8 mouse cellular contexts compared by ENCODE assay signal in genomic region chr16:17069511-17070443, GRCm38 (mm10). TPM values are rescaled to one million over a fixed set of nuclear protein-coding genes. Genes with fewer than 3 reads are reported as not detected.
DNase-seq lines count a peak whose midpoint lies in the region; ATAC-seq and TF ChIP-seq lines count a peak whose summit lies in the region.

Ypel1 (plus strand) TSS chr16:17069696.

- H3K27ac ChIP-seq in embryonic facial prominence, embryonic 14.5 days (replicated peaks; ENCODE audit: low read depth, low read length) = peak within 1 kb of the TSS; percentile 87
- H3K27ac ChIP-seq in heart, embryonic 10.5 days = peak within 1 kb of the TSS; percentile 95
- peak within 1 kb of the TSS; percentile 89 for H3K27ac ChIP-seq in kidney, embryonic 14.5 days (ENCODE audit: low read depth, low read length)
- no peak within 1 kb of the TSS for H3K27ac ChIP-seq in liver, adult 2 months (replicated peaks; ENCODE audit: insufficient read depth, low read depth, low read length)

- H3K4me1 ChIP-seq in embryonic facial prominence, embryonic 14.5 days (ENCODE audit: control insufficient read depth, insufficient read depth, low read length) = no peaks in the 10 kb centered on the region
- H3K4me1 ChIP-seq in heart, embryonic 10.5 days = peaks cover 9% of the 10 kb centered on the region; the same call in 1 of the 2 replicates
- peaks cover 5% of the 10 kb centered on the region for H3K4me1 ChIP-seq in kidney, embryonic 14.5 days (ENCODE audit: control insufficient read depth, insufficient read depth, low read length)
- no peaks in the 10 kb centered on the region for H3K4me1 ChIP-seq in liver, adult 2 months (ENCODE audit: control insufficient read depth, insufficient read depth, low read length)

- 0 out of 2 replicates have a peak, but pooled peaks have one; percentile 46 for TF ChIP-seq POLR2A in liver, adult 2 months (IDR thresholded peaks at IDR 0.05; ENCODE audit: extremely low read depth, insufficient read depth, low read length)
- TF ChIP-seq POLR2A in myocyte (IDR thresholded peaks at IDR 0.05; ENCODE audit: insufficient read length, low read depth) = peak; percentile 73

- TF ChIP-seq CTCF in liver, adult 2 months (IDR thresholded peaks at IDR 0.05; ENCODE audit: low read depth, low read length) = no peak

- DNase-seq in A20 (ENCODE audit: low read depth, low spot score) = peak; percentile 84
- peak; percentile 79 to 81 for DNase-seq in adrenal gland, postnatal 4 days (ENCODE audit: low spot score in 2 of 2)
- peak; percentile 94 for DNase-seq in embryonic facial prominence, embryonic 14.5 days (ENCODE audit: low spot score)
- peak; percentile 92 for DNase-seq in heart, embryonic 10.5 days (ENCODE audit: low spot score)
- DNase-seq in liver, adult 2 months (ENCODE audit: extremely low read depth, low read depth, low spot score) = peak; percentile 48
- peak; percentile 72 to 85 for DNase-seq in spleen, postnatal 4 days (ENCODE audit: low spot score in 2 of 2)

- H3ac ChIP-seq in myocyte (ENCODE audit: control insufficient read depth, insufficient read length) = peak within 1 kb of the TSS; percentile 26

- H3K4me3 ChIP-seq in embryonic facial prominence, embryonic 14.5 days (ENCODE audit: low read depth, low read length) = peak within 1 kb of the TSS; percentile 85
- peak within 1 kb of the TSS; percentile 90 for H3K4me3 ChIP-seq in heart, embryonic 10.5 days
- H3K4me3 ChIP-seq in kidney, embryonic 14.5 days (ENCODE audit: low read length) = peak within 1 kb of the TSS; percentile 81
- H3K4me3 ChIP-seq in liver, adult 2 months (ENCODE audit: insufficient read depth, low read depth, low read length) = peak within 1 kb of the TSS; percentile 83
- peak within 1 kb of the TSS; percentile 19 for H3K4me3 ChIP-seq in myocyte

- ATAC-seq in embryonic facial prominence, embryonic 14.5 days (ENCODE audit: low read depth) = peak; percentile 96
- peak; percentile 95 for ATAC-seq in kidney, embryonic 14.5 days (ENCODE audit: low FRiP score, low TSS enrichment)

- H3K9ac ChIP-seq in embryonic facial prominence, embryonic 14.5 days (ENCODE audit: low read depth, low read length) = peak within 1 kb of the TSS; percentile 88
- peak within 1 kb of the TSS; percentile 90 for H3K9ac ChIP-seq in kidney, embryonic 14.5 days (ENCODE audit: low read depth, low read length)
- peak within 1 kb of the TSS; percentile 75 for H3K9ac ChIP-seq in liver, adult 2 months (ENCODE audit: low read depth, low read length)

- no peaks in the 10 kb centered on the region for H3K27me3 ChIP-seq in embryonic facial prominence, embryonic 14.5 days (replicated peaks; ENCODE audit: control insufficient read depth, insufficient read depth, low read length)
- H3K27me3 ChIP-seq in heart, embryonic 10.5 days (ENCODE audit: insufficient read depth, poor library complexity, severe bottlenecking) = no peaks in the 10 kb centered on the region
- H3K27me3 ChIP-seq in kidney, embryonic 14.5 days (ENCODE audit: control insufficient read depth, insufficient read depth, low read length) = no peaks in the 10 kb centered on the region
- H3K27me3 ChIP-seq in liver, adult 2 months (ENCODE audit: control insufficient read depth, insufficient read depth, low read length) = no peaks in the 10 kb centered on the region
- H3K27me3 ChIP-seq in myocyte (ENCODE audit: control insufficient read depth, insufficient read depth, insufficient read length) = peaks cover 5% of the 10 kb centered on the region

- H3K4me2 ChIP-seq in embryonic facial prominence, embryonic 14.5 days (ENCODE audit: low read depth, low read length) = peak within 1 kb of the TSS; percentile 85
- H3K4me2 ChIP-seq in kidney, embryonic 14.5 days (replicated peaks; ENCODE audit: low read depth, low read length) = peak within 1 kb of the TSS; percentile 59
- H3K4me2 ChIP-seq in myocyte (ENCODE audit: low read depth) = peak within 1 kb of the TSS; percentile 95

- no peaks in the 10 kb centered on the region for H3K9me3 ChIP-seq in embryonic facial prominence, embryonic 14.5 days (ENCODE audit: control insufficient read depth, low read length)
- H3K9me3 ChIP-seq in heart, embryonic 10.5 days = no peaks in the 10 kb centered on the region
- H3K9me3 ChIP-seq in kidney, embryonic 14.5 days (ENCODE audit: control insufficient read depth, low read length) = no peaks in the 10 kb centered on the region

- H3K79me2 ChIP-seq in liver, adult 2 months (ENCODE audit: control insufficient read depth, insufficient read depth, low read length) = no peaks in the 10 kb centered on the region
- no peaks in the 10 kb centered on the region for H3K79me2 ChIP-seq in myocyte (ENCODE audit: control insufficient read depth, insufficient read depth)

- 0% methylated on average over 45 of the region's 76 CpGs for WGBS in embryonic facial prominence, embryonic 14.5 days
- under 1% methylated on average over 76 of the region's 76 CpGs for WGBS in heart, embryonic 10.5 days
- WGBS in kidney, embryonic 14.5 days = under 1% methylated on average over 73 of the region's 76 CpGs
- WGBS in liver, adult 2 months = under 1% methylated on average over 75 of the region's 76 CpGs

- H3K36me3 ChIP-seq in embryonic facial prominence, embryonic 14.5 days (ENCODE audit: control insufficient read depth, insufficient read depth, low read length) = 0 out of 2 replicates have a peak, but pooled peaks cover 1% of the 10 kb centered on the region
- H3K36me3 ChIP-seq in heart, embryonic 10.5 days = peaks cover 3% of the 10 kb centered on the region
- peaks cover 2% of the 10 kb centered on the region; the same call in 1 of the 2 replicates for H3K36me3 ChIP-seq in kidney, embryonic 14.5 days (ENCODE audit: control insufficient read depth, insufficient read depth, low read length)
- H3K36me3 ChIP-seq in liver, adult 2 months (ENCODE audit: control insufficient read depth, insufficient read depth, low read length) = no peaks in the 10 kb centered on the region
- H3K36me3 ChIP-seq in myocyte (ENCODE audit: control insufficient read depth, insufficient read depth) = no peaks in the 10 kb centered on the region

TF ChIP-seq in myocyte, 11 proteins besides CTCF, POLR2A, EP300 and RAD21:
- TF ChIP-seq MAX (IDR thresholded peaks at IDR 0.05; ENCODE audit: low read depth) = no peak
- TF ChIP-seq E2F4 (IDR thresholded peaks at IDR 0.05; ENCODE audit: insufficient read depth) = no peak
- peak in 1 of 3 experiments; percentile 5 for TF ChIP-seq MYOD1 (IDR thresholded peaks at IDR 0.05; ENCODE audit: control insufficient read depth in 1 of 3, insufficient read length in 2 of 3, low read depth in 2 of 3)
- peak; percentile 69 for TF ChIP-seq POLR2AphosphoS2 (IDR thresholded peaks at IDR 0.05; ENCODE audit: insufficient read length, low read depth)
- TF ChIP-seq REST (IDR thresholded peaks at IDR 0.05; ENCODE audit: insufficient read depth, insufficient read length) = no peak
- TF ChIP-seq MYOG (IDR thresholded peaks at IDR 0.05; ENCODE audit: control insufficient read depth in 1 of 3, insufficient read depth in 1 of 3, insufficient read length in 2 of 3, low read depth in 2 of 3) = no peak
- TF ChIP-seq TCF12 (IDR thresholded peaks at IDR 0.05; ENCODE audit: insufficient read depth, poor library complexity, severe bottlenecking) = no peak
- TF ChIP-seq SRF (IDR thresholded peaks at IDR 0.05; ENCODE audit: control insufficient read depth, insufficient read length, low read depth) = peak; percentile 73
- TF ChIP-seq CEBPB (IDR thresholded peaks at IDR 0.05; ENCODE audit: insufficient read depth, poor library complexity, severe bottlenecking) = no peak
- TF ChIP-seq USF1 (IDR thresholded peaks at IDR 0.05; ENCODE audit: low read depth) = no peak

RNA-seq across cellular contexts. Expression of gene Ypel1, which starts in this region (rescaled TPM):
- total RNA-seq in adrenal gland, postnatal 4 days (2021) = 10 to 100 TPM; 13.0 to 19.5 TPM
- 29.6 and 36.5 TPM in 2 replicates for polyA plus RNA-seq in embryonic facial prominence, embryonic 14.5 days (2014; fragmentation: Nextera tagmentation; extraction: Ambion mirVana)
- 16.6 and 27.6 TPM in 2 replicates for polyA plus RNA-seq in heart, embryonic 10.5 days (2016; fragmentation: Nextera tagmentation; extraction: Ambion mirVana)
- polyA plus RNA-seq in kidney, embryonic 14.5 days (2014; fragmentation: Nextera tagmentation; extraction: Ambion mirVana) = 50.1 and 54.5 TPM in 2 replicates
- total RNA-seq in liver, adult 2 months (2014; rRNA removed) = 0.34 and 0.55 TPM in 2 replicates
- polyA plus RNA-seq in liver, adult 2 months (2012; rRNA removed) = 0.43 and 0.78 TPM in 2 replicates
- polyA plus RNA-seq in myocyte (2012; fragmentation: generic; extraction: Trizol) = 2.7 TPM

Comparison
In these comparisons a context has a peak if more than half of its experiments do, and no peak if none do; other contexts are left out.
1. Peak in DNase-seq, H3K4me3 ChIP-seq and H3K9ac ChIP-seq in liver, adult 2 months; RNA of the gene not detected or under 1 TPM.
2. H3K4me3 ChIP-seq: peak in every context shown above with its lines; median percentile 90 in heart, embryonic 10.5 days; 85 in embryonic facial prominence, embryonic 14.5 days; 83 in liver, adult 2 months; 81 in kidney, embryonic 14.5 days; 19 in myocyte.